Mouse (Mus musculus) lung, postnatal 0 days (tissue): ENCODE measurements around the gene Pin1rt1. TPM values are rescaled to one million over a fixed set of nuclear protein-coding genes. Genes with fewer than 3 reads are reported as not detected.

Source experiments
- ATAC-seq: fragments of 200-750 bp; cut with Nextera tagmentation; 2 replicates; pipeline ENCODE4 v1.8.0; 2017; ENCODE audit warnings: moderate library complexity
- DNase-seq: peaks from one replicate; pipeline ENCODE4 v3.0.0-alpha.2; 2016; ENCODE audit warnings: low spot score
- H3K27ac ChIP-seq: fragments of 300-500 bp; sonication (generic); 2 replicates; pipeline ENCODE4 v1.5.1; 2014; ENCODE audit warnings: antibody characterized with exemption, mild to moderate bottlenecking, low read length, mixed read lengths
- H3K27me3 ChIP-seq: fragments of 300-500 bp; sonication (generic); replicated peaks from 2 replicates; pipeline ENCODE4 v1.6.1; 2014; ENCODE audit warnings: low read length, mixed read lengths; ENCODE audit not compliant: insufficient read depth
- H3K36me3 ChIP-seq: fragments of 300-500 bp; sonication (generic); 2 replicates; pipeline ENCODE4 v1.6.1; 2014; ENCODE audit warnings: low read length, mixed read lengths; ENCODE audit not compliant: insufficient read depth
- H3K4me1 ChIP-seq: fragments of 300-500 bp; sonication (generic); 2 replicates; pipeline ENCODE4 v1.6.1; 2014; ENCODE audit warnings: antibody characterized with exemption, low read depth, low read length, mixed read lengths; ENCODE audit not compliant: insufficient read depth
- H3K4me2 ChIP-seq: fragments of 300-500 bp; sonication (generic); replicated peaks from 2 replicates; pipeline ENCODE4 v1.6.1; 2014; ENCODE audit warnings: low read depth, mild to moderate bottlenecking, low read length, moderate library complexity, mixed read lengths
- H3K4me3 ChIP-seq: fragments of 300-500 bp; sonication (generic); 2 replicates; pipeline ENCODE4 v1.5.1; 2014; ENCODE audit warnings: low read depth, low read length
- H3K9ac ChIP-seq: fragments of 300-500 bp; sonication (generic); replicated peaks from 2 replicates; pipeline ENCODE4 v1.6.1; 2014; ENCODE audit warnings: low read depth, mild to moderate bottlenecking
- H3K9me3 ChIP-seq: fragments of 300-500 bp; sonication (generic); 2 replicates; pipeline ENCODE4 v1.6.1; 2016; ENCODE audit warnings: low read length, mixed read lengths
- CTCF ChIP-seq: IDR thresholded peaks from 2 replicates; pipeline ENCODE4 v1.5.1; 2016; ENCODE audit warnings: antibody characterized with exemption, mild to moderate bottlenecking
- EP300 ChIP-seq: IDR thresholded peaks from 2 replicates; pipeline ENCODE4 v1.6.1; 2016; ENCODE audit warnings: antibody characterized with exemption, mild to moderate bottlenecking, control low read depth
- WGBS: fragments of 180-500 bp; shearing (Covaris S2); extraction: QIAGEN DNeasy Blood & Tissue Kit; methylation state at CpG from one replicate; pipeline ENCODE4 v1.1.7; 2014; 5-methylcytosine and 5-hydroxymethylcytosine counted together
- polyA plus RNA-seq: library from polyadenylated mRNA; unstranded; fragments of >200 nt; fragmentation: Nextera tagmentation; extraction: Ambion mirVana; gene quantifications from 2 replicates; pipeline ENCODE4 v1.2.1, GENCODE M21; 2015

Gene Pin1rt1
- polyA plus RNA-seq, 1 experiment from 2014 or later: not detected

DNA sequence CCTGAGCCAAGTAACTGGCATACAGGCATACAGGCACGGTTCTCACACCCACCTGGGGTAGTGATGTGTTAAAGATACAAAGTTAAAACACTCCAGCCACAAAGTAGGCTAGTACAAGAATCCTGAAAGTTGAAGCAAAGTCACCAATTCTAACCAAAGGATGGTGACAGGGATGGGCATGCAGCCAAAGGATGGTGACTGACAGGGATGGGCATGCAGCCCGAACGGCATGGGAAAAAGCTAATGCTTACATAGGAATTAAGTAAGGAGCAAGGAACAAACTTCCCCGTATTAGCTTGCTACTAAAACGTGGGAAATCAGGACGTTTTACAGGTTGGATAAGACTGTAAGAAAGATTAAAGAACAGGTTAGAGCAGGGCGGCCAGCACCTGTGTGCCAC is 20.1 kb upstream of the Pin1rt1 start:
- Histone ChIP-seq H3K4me1 (no peaks in the 10 kb centered on the region), H3K4me2 (no peak overlapping the region), H3K4me3 (no peak overlapping the region), H3K27ac (no peak overlapping the region), H3K27me3 (no peaks in the 10 kb centered on the region), H3K36me3 (no peaks in the 10 kb centered on the region), H3K9me3 (no peaks in the 10 kb centered on the region), H3K9ac (no peak overlapping the region)
- DNase-seq (no peak), ATAC-seq (no peak)
- TF ChIP-seq CTCF: no peak
- no peak for TF ChIP-seq EP300
- 55% methylated on average over 7 of the region's 7 CpGs for whole genome bisulfite sequencing

- ATAC-seq (no peak), DNase-seq (no peak)
- Histone ChIP-seq H3K4me3 (no peak overlapping the region), H3K9me3 (no peaks in the 10 kb centered on the region), H3K36me3 (no peaks in the 10 kb centered on the region), H3K27ac (no peak overlapping the region), H3K4me2 (no peak overlapping the region), H3K4me1 (no peaks in the 10 kb centered on the region), H3K9ac (no peak overlapping the region), H3K27me3 (no peaks in the 10 kb centered on the region)
- 71% methylated on average over 7 of the region's 7 CpGs for WGBS
- TF ChIP-seq CTCF (no peak), EP300 (no peak)
These were observed 16.5 kb upstream of the Pin1rt1 start for GRCm38 (mm10) chr2:104732562-104733256.

DNA sequence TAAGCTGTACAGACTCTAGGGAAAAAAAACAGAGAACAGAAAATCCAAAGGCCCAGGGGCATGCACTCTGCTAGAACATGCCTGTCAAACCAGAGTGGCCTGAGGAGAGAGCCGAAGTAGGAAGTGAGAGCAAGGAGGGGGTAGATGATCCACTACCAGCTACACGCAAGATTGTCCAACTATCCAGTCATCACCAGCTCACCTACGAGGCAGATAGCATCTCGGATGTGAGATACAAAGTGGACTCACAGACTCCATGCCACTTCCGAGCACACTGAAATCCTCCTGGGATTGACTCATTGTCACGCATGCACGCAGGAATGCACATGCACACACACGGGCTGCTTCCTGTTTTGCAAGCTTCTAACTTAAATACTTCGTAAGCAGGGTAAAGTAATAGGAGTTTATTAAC is 15.9 kb upstream of the Pin1rt1 start:
- no peaks in the 10 kb centered on the region for H3K4me1 ChIP-seq
- H3K4me2 ChIP-seq: no peak overlapping the region
- no peaks in the 10 kb centered on the region for H3K36me3 ChIP-seq
- ATAC-seq (no peak), DNase-seq (no peak)
- no peak overlapping the region for H3K9ac ChIP-seq
- no peaks in the 10 kb centered on the region for H3K27me3 ChIP-seq
- no peaks in the 10 kb centered on the region for H3K9me3 ChIP-seq
- 72% methylated on average over 9 of the region's 9 CpGs for WGBS
- no peak overlapping the region for H3K27ac ChIP-seq
- no peak overlapping the region for H3K4me3 ChIP-seq
- TF ChIP-seq CTCF: no peak
- TF ChIP-seq EP300: no peak

- no peaks in the 10 kb centered on the region for H3K4me1 ChIP-seq
- peak; percentile 73 for TF ChIP-seq EP300
- TF ChIP-seq CTCF: no peak
- no peak overlapping the region for H3K4me3 ChIP-seq
- H3K27me3 ChIP-seq: no peaks in the 10 kb centered on the region
- H3K4me2 ChIP-seq: no peak overlapping the region
- WGBS: 38% methylated on average over 1 of the region's 1 CpGs
- no peak overlapping the region for H3K27ac ChIP-seq
- peak; percentile 60 for DNase-seq
- H3K36me3 ChIP-seq: no peaks in the 10 kb centered on the region
- peak; percentile 62 for ATAC-seq
- no peak overlapping the region for H3K9ac ChIP-seq
- H3K9me3 ChIP-seq: no peaks in the 10 kb centered on the region
These were observed 11.2 kb upstream of the Pin1rt1 start for GRCm38 (mm10) chr2:104727369-104727768.

- H3K9me3 ChIP-seq: no peaks in the 10 kb centered on the region
- no peak for TF ChIP-seq CTCF
- TF ChIP-seq EP300: no peak
- 75% methylated on average over 3 of the region's 3 CpGs for whole genome bisulfite sequencing
- ATAC-seq (no peak), DNase-seq (no peak)
- H3K9ac ChIP-seq: no peak overlapping the region
- H3K4me2 ChIP-seq: no peak overlapping the region
- H3K36me3 ChIP-seq: no peaks in the 10 kb centered on the region
- no peak overlapping the region for H3K4me3 ChIP-seq
- no peaks in the 10 kb centered on the region for H3K4me1 ChIP-seq
- no peaks in the 10 kb centered on the region for H3K27me3 ChIP-seq
- no peak overlapping the region for H3K27ac ChIP-seq
These were observed 5.8 kb upstream of the Pin1rt1 start for GRCm38 (mm10) chr2:104722021-104722420.

- H3K27ac ChIP-seq: no peak overlapping the region
- 69% methylated on average over 4 of the region's 4 CpGs for WGBS
- TF ChIP-seq CTCF (no peak), EP300 (no peak)
- no peaks in the 10 kb centered on the region for H3K27me3 ChIP-seq
- no peak overlapping the region for H3K9ac ChIP-seq
- H3K36me3 ChIP-seq: no peaks in the 10 kb centered on the region
- H3K4me2 ChIP-seq: no peak overlapping the region
- no peak overlapping the region for H3K4me3 ChIP-seq
- no peaks in the 10 kb centered on the region for H3K4me1 ChIP-seq
- ATAC-seq (no peak), DNase-seq (no peak)
- H3K9me3 ChIP-seq: no peaks in the 10 kb centered on the region
These were observed 1.6 kb upstream of the Pin1rt1 start for GRCm38 (mm10) chr2:104717827-104718226.

DNA sequence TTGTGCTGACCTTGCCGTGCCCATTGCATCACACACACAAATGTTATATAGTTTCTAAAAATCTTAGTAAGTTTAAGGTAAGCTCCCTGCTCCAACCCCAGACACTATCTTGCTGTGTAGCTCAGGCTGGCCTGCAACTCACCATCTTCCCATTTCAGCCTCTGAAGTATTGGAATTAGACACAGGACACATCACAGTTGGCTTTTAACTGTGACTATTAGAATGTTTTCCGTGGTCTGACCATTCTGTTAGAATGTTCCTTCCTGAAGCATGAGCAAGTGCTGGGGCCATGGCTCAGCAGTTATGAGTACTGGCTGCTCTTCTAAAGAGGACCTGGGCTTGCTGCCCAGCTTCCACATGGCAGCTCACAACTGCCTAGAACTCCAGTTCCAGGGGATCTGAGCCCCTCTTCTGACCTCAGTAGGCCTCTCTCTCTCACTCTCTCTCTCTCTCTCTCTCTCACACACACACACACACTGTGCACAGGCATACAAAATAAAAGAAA is 1.1 kb upstream of the Pin1rt1 start:
- no peaks in the 10 kb centered on the region for H3K4me1 ChIP-seq
- no peaks in the 10 kb centered on the region for H3K36me3 ChIP-seq
- no peak overlapping the region for H3K4me3 ChIP-seq
- WGBS: 69% methylated on average over 2 of the region's 2 CpGs
- no peak for TF ChIP-seq EP300
- TF ChIP-seq CTCF: no peak
- ATAC-seq (peak; percentile 21; the same call in 1 of the 2 replicates), DNase-seq (peak; percentile 28)
- no peak overlapping the region for H3K9ac ChIP-seq
- no peak overlapping the region for H3K27ac ChIP-seq
- H3K9me3 ChIP-seq: no peaks in the 10 kb centered on the region
- no peaks in the 10 kb centered on the region for H3K27me3 ChIP-seq
- H3K4me2 ChIP-seq: no peak overlapping the region
